Mouse (Mus musculus): ENCODE results near the gene Tnrc6c.

Tnrc6c gene

GRCm38 (mm10) chr11:117638386-117638785 is 15.7 kb upstream of the Tnrc6c start:
- no peak for DNase-seq (ENCODE audit: low spot score)

- no peak for DNase-seq (ENCODE audit: low spot score)
Measured at GRCm38 (mm10) chr11:117638809-117639208, 15.3 kb upstream of the Tnrc6c start.

GRCm38 (mm10) chr11:117639331-117639970 is 14.6 kb upstream of the Tnrc6c start:
- DNase-seq (ENCODE audit: low spot score) = no peak

GRCm38 (mm10) chr11:117642181-117642580 is 11.9 kb upstream of the Tnrc6c start:
- DNase-seq (ENCODE audit: low spot score) = no peak

- no peak for DNase-seq (ENCODE audit: low spot score)
Measured at GRCm38 (mm10) chr11:117643240-117643639, 10.8 kb upstream of the Tnrc6c start.

DNA sequence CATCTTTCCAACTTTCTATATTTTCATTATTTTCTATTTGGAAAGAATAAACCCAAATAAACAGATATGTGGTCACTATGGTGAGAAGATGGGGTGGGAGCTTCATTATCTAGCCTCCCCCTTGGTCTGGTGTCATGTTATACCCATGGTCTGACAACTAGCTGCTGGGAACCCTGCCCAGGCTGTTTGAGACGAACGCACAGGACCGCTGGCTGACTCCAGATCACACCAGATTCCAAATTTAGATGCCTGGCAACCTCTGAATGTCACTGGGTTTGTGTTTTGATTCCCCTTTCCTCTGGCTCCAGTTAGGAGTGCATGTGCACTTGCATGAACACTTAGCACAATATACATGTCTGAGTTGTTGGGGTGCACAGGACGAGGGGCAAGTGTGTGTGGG is 7.3 kb upstream of the Tnrc6c start:
- no peak for DNase-seq (ENCODE audit: low spot score)

- DNase-seq (ENCODE audit: low spot score) = no peak
Measured at GRCm38 (mm10) chr11:117648005-117648404, 6.1 kb upstream of the Tnrc6c start.

- no peak for DNase-seq (ENCODE audit: low spot score)
Measured at GRCm38 (mm10) chr11:117650721-117651644, 3.1 kb upstream of the Tnrc6c start.

GRCm38 (mm10) chr11:117652907-117653306 is 1.2 kb upstream of the Tnrc6c start:
- no peak for DNase-seq (ENCODE audit: low spot score)

DNA sequence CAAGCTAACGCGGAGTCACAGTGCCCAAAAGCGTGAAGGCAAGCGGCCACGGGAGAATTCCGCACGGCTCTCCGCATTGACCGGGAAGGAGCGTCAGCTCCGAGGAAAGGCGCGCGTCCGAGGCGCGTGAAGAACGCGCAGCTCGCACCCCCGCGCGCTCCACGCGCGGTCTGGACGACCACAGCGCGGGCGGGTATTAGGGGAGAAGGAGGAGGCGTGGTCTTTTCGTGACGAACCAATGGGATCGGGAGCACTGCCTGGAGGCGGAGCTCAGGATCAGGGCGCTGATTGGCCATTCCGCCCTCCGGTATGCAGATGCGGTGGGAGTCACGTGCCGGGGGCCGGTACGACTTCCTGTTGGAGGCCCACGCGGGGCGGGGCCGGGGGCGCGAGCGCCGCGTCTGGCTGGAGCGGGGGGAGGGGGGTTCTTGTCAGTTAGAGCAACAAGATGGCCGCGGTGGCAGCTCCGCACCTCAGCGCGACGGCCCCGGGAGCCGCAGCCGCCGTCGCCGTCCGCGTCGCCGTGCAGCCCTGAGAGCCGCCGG is 363 bp downstream of the Tnrc6c start:
- DNase-seq (ENCODE audit: low spot score) = peak; percentile 97

GRCm38 (mm10) chr11:117654934-117655291 is 824 bp downstream of the Tnrc6c start:
- no peak for DNase-seq (ENCODE audit: low spot score)

DNA sequence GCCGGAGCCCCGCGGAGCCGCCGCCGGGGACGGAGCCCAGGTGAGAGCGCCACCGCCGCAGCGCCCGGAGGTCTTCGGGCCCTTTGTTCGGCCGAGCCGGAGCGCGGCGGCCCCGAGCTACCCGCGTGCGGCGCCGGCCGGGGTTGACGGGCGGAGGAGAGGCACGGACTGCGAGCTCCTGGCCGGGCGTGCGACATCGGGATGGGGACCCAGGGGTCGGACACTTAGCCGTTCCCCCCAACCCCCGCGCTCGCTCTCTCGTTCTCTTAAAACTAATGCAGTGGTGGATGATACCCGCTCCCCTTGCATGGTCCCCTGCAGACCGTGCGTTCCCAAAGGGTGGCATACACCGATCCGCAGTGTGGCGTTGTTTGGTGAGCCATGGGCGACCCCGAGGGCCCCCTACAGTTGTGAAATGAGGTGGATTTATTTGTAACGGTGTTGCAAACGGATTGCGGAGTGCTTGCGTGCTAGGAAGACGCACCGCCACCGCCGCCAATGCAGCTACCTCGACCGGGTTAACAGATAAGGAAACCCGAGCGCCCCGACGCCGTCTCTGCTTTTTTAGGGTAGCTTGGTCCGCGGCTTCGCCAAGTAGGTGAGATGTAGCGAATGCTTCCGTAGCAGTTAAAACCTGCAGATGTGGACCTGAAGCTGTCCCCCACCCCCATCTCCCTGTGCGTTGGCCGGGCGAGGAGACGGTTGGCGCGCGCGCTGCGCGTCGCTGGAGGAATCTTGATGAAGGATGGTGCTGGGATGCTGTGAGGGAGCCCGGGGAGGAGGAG is 1.4 kb downstream of the Tnrc6c start:
- peak; percentile 71 for DNase-seq (ENCODE audit: low spot score)

DNA sequence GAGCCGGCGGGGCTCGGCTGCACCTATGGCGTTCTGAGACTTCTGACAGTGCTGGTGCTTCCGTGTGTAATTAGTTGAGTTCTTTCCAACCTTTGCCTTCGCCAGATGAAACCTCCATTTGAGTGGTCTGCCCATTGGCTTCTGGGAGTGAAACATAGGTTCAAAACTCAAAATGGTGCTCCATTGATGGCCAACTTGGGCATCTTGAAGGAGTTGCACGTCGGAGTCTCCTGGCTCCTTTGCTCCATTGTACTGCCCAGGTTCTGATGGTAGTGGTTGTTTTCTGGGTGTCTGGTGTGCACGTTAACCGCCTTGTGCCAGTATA is 1.9 kb downstream of the Tnrc6c start:
- no peak for DNase-seq (ENCODE audit: low spot score)

GRCm38 (mm10) chr11:117658974-117659373 is 4.9 kb downstream of the Tnrc6c start:
- DNase-seq (ENCODE audit: low spot score) = peak; percentile 49

DNA sequence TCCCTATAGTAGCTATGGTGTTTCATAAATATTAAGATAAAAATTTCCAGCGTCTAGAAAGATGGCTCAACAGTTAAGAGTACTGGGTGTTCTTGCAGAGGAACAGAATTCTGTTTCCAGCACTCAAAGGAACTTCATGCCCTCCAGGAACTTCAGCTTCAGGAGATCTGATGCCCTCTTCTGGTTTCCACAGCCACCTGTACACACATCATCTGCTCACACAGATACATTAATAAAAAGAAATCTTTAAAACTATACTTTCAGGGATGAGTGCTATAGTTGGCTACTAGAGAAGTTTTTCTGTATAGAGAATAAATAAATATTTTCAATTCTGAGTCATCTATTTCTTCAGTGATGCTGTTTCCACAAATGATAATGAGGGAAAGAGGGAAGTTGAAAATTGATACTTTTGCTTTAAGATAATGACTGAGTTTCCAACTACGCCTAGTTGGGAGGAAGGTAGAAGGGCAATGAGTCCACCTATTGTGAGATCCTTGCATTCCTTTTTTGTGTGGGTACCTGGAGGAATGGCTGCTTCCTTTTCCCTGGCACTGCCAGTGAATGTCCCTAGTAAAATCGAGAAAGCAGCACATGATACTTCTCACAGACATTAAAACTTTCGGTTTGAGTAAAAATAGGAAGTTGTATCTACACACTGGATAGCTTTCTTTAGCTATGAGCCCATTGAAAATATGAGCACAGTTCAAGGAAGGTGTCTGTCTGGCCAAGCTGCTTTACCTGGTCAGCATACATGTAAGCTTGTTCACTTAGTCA is 9.1 kb downstream of the Tnrc6c start:
- DNase-seq (ENCODE audit: low spot score) = no peak

DNA sequence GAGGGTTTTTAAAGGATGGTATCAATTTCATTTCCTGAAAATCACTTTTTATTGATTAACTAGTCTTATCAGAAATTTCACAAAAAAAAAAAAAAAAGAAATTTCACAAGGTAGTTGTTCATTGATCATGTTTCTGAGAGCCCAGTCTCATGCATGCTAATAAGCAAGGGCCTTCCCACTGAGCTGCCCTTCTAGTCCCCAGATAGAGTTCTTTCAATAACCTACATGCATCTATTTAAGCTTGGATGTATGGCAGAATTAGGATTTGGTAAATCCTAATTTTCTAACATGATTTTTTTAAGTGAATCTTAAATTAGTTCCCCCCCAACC is 9.7 kb downstream of the Tnrc6c start:
- DNase-seq (ENCODE audit: low spot score) = no peak

DNA sequence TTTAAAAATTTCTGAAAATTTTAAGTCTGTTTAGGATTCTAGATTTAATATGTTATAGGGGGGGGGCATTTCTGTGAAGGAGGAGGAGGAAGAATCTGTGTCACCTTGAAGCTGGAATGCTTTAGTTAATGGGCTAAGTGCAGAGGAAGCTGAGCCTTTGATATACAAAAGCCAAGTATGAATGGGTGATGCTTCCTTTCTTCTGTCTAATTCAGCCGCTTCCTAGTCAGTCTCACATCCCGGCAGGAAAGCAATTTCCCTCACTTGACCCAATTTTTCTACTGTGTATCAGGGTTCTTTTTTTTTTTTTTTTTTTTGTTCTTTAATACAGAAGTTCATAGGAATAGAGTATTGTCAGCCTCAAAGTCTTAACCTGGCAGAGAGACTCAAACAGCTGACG is 11.1 kb downstream of the Tnrc6c start:
- DNase-seq (ENCODE audit: low spot score) = no peak

DNA sequence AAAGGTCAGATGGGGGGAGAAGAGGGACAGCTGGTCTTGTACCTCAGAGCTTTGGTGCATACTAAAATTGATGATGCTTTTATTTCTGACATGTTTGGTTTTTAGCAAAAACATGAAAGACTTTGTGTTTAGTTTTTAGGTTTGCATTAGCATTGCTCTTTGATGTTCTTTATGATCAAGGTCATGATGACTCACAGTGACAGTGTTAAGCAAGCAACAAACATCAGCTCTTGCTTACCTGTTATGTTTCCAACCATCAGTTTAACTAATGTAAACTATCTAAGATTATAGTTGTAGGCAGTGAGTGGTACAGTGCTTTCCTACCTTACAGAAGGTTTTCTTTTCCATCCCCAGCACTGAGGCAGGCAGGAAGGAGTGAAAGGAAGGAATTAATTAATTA is 12.5 kb downstream of the Tnrc6c start:
- no peak for DNase-seq (ENCODE audit: low spot score)

- no peak for DNase-seq (ENCODE audit: low spot score)
Measured at GRCm38 (mm10) chr11:117667152-117667551, 13.1 kb downstream of the Tnrc6c start.

- DNase-seq (ENCODE audit: low spot score) = no peak
Measured at GRCm38 (mm10) chr11:117667825-117668224, 13.7 kb downstream of the Tnrc6c start.

DNA sequence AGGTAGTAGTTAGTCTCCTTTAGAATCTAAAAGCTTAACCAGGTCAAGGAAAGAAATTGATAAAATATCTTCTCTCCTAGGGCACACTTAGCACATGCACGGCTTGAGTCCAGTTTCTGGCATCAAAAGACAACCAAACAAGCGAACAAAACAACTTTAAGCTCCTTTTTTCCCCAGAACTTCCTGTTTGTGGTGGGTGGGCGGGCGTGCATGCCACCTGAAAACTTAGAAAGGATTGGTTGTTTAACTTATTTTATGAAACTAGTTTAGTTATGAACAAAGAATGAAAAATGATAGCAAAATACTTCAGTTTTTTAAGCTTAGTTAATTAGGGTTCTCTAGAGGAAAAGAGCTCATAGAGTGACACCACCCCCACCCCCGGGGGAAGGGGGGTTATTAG is 17.5 kb downstream of the Tnrc6c start:
- no peak for DNase-seq (ENCODE audit: low spot score)

- DNase-seq (ENCODE audit: low spot score) = no peak
Measured at GRCm38 (mm10) chr11:117674531-117674930, 20.4 kb downstream of the Tnrc6c start.
